Mouse (Mus musculus) heart, embryonic 15.5 days (tissue): ENCODE data around the gene H1f0. TPM values are rescaled to one million over a fixed set of nuclear protein-coding genes. Genes with fewer than 3 reads are reported as not detected.
"Not testable (repeated sequence)": the region's sequence is repeated elsewhere in the genome, so short reads cannot be mapped to it uniquely, and the experiment has no call there.

Experiments
- ATAC-seq: fragments of 200-750 bp; cut with Nextera tagmentation; replicated peaks from 2 replicates; pipeline ENCODE4 v1.8.0; 2017; ENCODE audit warnings: low read depth, moderate TSS enrichment; ENCODE audit not compliant: insufficient number of reproducible peaks, insufficient read depth, low FRiP score
- H3K27ac ChIP-seq: fragments of 300-500 bp; sonication (generic); 2 replicates; pipeline ENCODE4 v1.5.1; 2015; ENCODE audit warnings: mild to moderate bottlenecking, inconsistent platforms
- H3K27me3 ChIP-seq: fragments of 300-500 bp; sonication (generic); 2 replicates; pipeline ENCODE4 v1.6.1; 2015; ENCODE audit warnings: inconsistent platforms
- H3K36me3 ChIP-seq: fragments of 300-500 bp; sonication (generic); 2 replicates; pipeline ENCODE4 v1.6.1; 2015; ENCODE audit warnings: mild to moderate bottlenecking, inconsistent platforms
- H3K4me1 ChIP-seq: fragments of 300-500 bp; sonication (generic); replicated peaks from 2 replicates; pipeline ENCODE4 v1.6.1; 2015; ENCODE audit warnings: inconsistent platforms
- H3K4me2 ChIP-seq: fragments of 300-500 bp; sonication (generic); 2 replicates; pipeline ENCODE4 v1.6.1; 2015; ENCODE audit warnings: inconsistent platforms, mild to moderate bottlenecking, moderate library complexity
- H3K4me3 ChIP-seq: fragments of 300-500 bp; sonication (generic); 2 replicates; pipeline ENCODE4 v1.5.1; 2015; ENCODE audit warnings: mild to moderate bottlenecking, inconsistent platforms
- H3K9ac ChIP-seq: fragments of 300-500 bp; sonication (generic); 2 replicates; pipeline ENCODE4 v1.6.1; 2015; ENCODE audit warnings: mild to moderate bottlenecking, inconsistent platforms
- H3K9me3 ChIP-seq: fragments of 300-500 bp; sonication (generic); replicated peaks from 2 replicates; pipeline ENCODE4 v1.6.1; 2016; ENCODE audit warnings: inconsistent platforms
- WGBS: fragments of 180-500 bp; shearing (Covaris S2); methylation state at CpG from one replicate; pipeline ENCODE4 v1.1.7; 2015; ENCODE audit warnings: mixed read lengths; 5-methylcytosine and 5-hydroxymethylcytosine counted together
- polyA plus RNA-seq: library from polyadenylated mRNA; unstranded; fragments of >200 nt; fragmentation: Nextera tagmentation; extraction: Ambion mirVana; gene quantifications from 2 replicates; pipeline ENCODE4 v1.2.1, GENCODE M21; 2015

Gene H1f0
- polyA plus RNA-seq, 1 experiment from 2014 or later = 289 TPM

DNA sequence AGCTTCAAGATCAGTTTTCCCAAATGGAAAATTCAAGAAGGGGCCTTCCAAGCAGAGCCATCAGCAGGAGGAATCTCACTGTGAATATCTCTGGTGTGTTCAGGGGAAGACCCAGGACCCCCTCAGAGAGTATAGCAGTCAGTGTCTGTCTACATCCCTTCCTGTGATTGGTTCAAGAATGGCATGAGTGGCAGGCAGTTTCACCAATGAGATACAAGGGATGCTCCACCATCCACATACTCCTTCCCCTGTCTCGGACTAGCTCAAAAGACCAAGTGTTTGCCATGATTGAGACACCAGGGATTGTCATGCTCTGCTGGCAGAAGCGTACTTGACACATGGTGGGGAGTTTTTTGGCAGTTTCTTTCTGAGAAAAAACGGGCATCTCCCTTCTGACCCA, 21.6 kb upstream of the H1f0 start:
- H3K9ac ChIP-seq = no peak overlapping the region
- H3K4me1 ChIP-seq = peaks cover 7% of the 10 kb centered on the region; the same call in 1 of the 2 replicates
- 66% methylated on average over 3 of the region's 3 CpGs for WGBS
- peaks cover 46% of the 10 kb centered on the region for H3K36me3 ChIP-seq
- no peak overlapping the region for H3K4me2 ChIP-seq
- H3K4me3 ChIP-seq = no peak overlapping the region
- H3K9me3 ChIP-seq = no peaks in the 10 kb centered on the region
- ATAC-seq = no peak
- H3K27ac ChIP-seq = no peak overlapping the region
- H3K27me3 ChIP-seq = no peaks in the 10 kb centered on the region

DNA sequence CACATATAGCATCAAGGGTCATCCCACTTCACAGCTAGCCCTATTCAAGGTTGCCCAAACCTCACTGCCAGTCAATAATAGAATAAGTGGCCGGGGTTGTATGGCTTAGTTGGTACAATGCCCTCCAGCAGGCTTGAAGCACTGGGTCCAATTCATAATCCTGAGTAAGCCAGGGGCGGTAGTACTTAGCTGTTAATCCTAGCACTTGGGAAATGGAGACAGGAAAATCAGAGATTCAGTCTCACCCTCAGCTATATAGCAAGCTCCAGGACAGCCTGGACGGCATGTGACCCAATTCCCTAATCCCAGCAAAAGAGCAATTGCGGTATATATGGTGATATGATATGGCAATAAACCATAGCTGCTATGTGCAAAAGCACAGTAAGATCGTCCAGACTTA, 21.2 kb upstream of the H1f0 start:
- ATAC-seq = no peak
- Histone ChIP-seq H3K4me1 (0 out of 2 replicates have a peak, but pooled peaks cover 3% of the 10 kb centered on the region), H3K4me2 (no peak overlapping the region), H3K9ac (no peak overlapping the region), H3K27ac (no peak overlapping the region), H3K36me3 (peaks cover 42% of the 10 kb centered on the region), H3K27me3 (no peaks in the 10 kb centered on the region), H3K9me3 (no peaks in the 10 kb centered on the region), H3K4me3 (no peak overlapping the region)
- 92% methylated on average over 5 of the region's 5 CpGs for WGBS

GRCm38 (mm10) chr15:79007836-79008235, 20.4 kb upstream of the H1f0 start:
- WGBS = 85% methylated on average over 6 of the region's 6 CpGs
- H3K9me3 ChIP-seq, ATAC-seq, H3K27ac ChIP-seq, H3K27me3 ChIP-seq, H3K9ac ChIP-seq, H3K4me2 ChIP-seq, H3K4me1 ChIP-seq, H3K4me3 ChIP-seq: not testable (repeated sequence)
- peaks cover 34% of the 10 kb centered on the region for H3K36me3 ChIP-seq

GRCm38 (mm10) chr15:79009734-79010133, 18.5 kb upstream of the H1f0 start:
- H3K4me2 ChIP-seq = no peak overlapping the region
- H3K27me3 ChIP-seq = no peaks in the 10 kb centered on the region
- 0 out of 2 replicates have a peak, but pooled peaks cover 3% of the 10 kb centered on the region for H3K4me1 ChIP-seq
- no peak overlapping the region for H3K4me3 ChIP-seq
- no peak; the same call in 1 of the 2 replicates for ATAC-seq
- 57% methylated on average over 5 of the region's 5 CpGs for WGBS
- no peak overlapping the region for H3K27ac ChIP-seq
- no peaks in the 10 kb centered on the region for H3K9me3 ChIP-seq
- no peak overlapping the region for H3K9ac ChIP-seq
- H3K36me3 ChIP-seq = peaks cover 17% of the 10 kb centered on the region

DNA sequence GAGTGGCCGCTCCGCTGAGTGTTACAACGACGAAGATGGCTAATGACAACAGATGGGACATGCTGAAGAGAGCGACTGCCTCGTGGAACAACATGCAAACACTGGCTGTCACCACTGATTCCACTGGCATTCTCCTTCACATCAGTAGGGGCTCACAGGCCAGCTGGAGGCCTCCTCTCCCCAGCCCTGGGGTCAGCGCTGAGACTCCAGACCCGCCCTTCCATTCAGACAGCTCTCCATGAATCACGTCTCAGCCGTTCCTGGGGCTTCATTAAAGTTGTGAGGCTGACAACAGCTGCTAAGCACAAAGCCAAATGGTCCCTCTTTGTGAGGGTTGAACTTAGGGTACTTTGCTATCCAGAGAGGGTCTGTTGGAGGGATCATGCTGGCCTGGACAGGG, 16.7 kb upstream of the H1f0 start:
- no peaks in the 10 kb centered on the region for H3K9me3 ChIP-seq
- WGBS = 54% methylated on average over 10 of the region's 10 CpGs
- H3K4me2 ChIP-seq = no peak overlapping the region
- no peak overlapping the region for H3K4me3 ChIP-seq
- H3K4me1 ChIP-seq = 0 out of 2 replicates have a peak, but pooled peaks cover 3% of the 10 kb centered on the region
- no peaks in the 10 kb centered on the region; the same call in 1 of the 2 replicates for H3K36me3 ChIP-seq
- no peaks in the 10 kb centered on the region for H3K27me3 ChIP-seq
- H3K9ac ChIP-seq = no peak overlapping the region
- H3K27ac ChIP-seq = no peak overlapping the region
- ATAC-seq = no peak

DNA sequence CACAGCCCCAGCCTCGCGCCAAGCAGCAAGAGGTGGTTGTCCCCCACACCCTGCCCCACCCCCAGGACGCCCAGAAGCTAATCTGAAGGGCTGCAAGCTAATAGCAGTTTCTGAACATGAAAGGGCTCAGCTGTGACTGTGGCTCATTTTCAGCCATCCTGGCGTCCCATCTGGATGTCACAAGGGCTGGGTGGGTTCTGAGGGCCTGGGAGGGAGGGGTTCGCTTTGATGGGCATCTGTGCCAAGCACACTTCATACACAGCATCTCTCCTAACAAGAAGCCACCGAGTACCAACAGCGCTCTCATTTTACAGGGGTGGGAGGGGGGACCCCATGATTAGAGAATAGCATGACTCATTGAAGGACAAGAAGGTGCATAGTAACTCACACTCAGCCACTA, 14.9 kb upstream of the H1f0 start:
- H3K9ac ChIP-seq = no peak overlapping the region
- 0 out of 2 replicates have a peak, but pooled peaks cover 3% of the 10 kb centered on the region for H3K4me1 ChIP-seq
- H3K36me3 ChIP-seq = no peaks in the 10 kb centered on the region
- no peak overlapping the region for H3K4me2 ChIP-seq
- H3K4me3 ChIP-seq = no peak overlapping the region
- no peak overlapping the region for H3K27ac ChIP-seq
- WGBS = 64% methylated on average over 7 of the region's 7 CpGs
- H3K9me3 ChIP-seq = no peaks in the 10 kb centered on the region
- no peaks in the 10 kb centered on the region for H3K27me3 ChIP-seq
- no peak for ATAC-seq

GRCm38 (mm10) chr15:79018191-79018590, 10.1 kb upstream of the H1f0 start:
- WGBS = 34% methylated on average over 4 of the region's 4 CpGs

DNA sequence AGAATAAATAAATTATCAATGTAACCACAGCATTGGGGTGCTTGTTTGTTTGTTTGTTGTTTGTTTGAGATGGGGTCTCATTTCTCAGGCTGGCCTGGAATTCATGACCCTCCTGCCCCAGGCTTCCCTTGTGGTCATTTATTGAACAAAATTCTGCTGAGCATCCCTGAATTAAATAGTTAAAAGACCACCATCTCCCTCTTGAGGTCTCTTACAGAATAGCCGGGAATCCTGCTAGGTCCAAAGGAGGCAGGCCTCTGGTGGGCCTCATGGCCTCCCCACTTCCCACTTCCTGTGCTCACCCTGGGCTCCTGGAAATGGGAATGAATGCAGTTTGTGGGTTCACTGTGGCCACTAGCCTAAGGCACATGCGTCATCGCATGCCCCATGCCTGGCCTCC, 9.4 kb upstream of the H1f0 start:
- Histone ChIP-seq H3K9ac (no peak overlapping the region), H3K4me3 (no peak overlapping the region), H3K36me3 (no peaks in the 10 kb centered on the region), H3K27ac (no peak overlapping the region), H3K4me1 (no peaks in the 10 kb centered on the region), H3K27me3 (no peaks in the 10 kb centered on the region), H3K9me3 (no peaks in the 10 kb centered on the region), H3K4me2 (no peak overlapping the region)
- WGBS = 54% methylated on average over 3 of the region's 3 CpGs
- no peak for ATAC-seq

More at GRCm38 (mm10) chr15:79018191-79018590, 10.1 kb upstream of the H1f0 start:
- Histone ChIP-seq H3K27me3 (no peaks in the 10 kb centered on the region), H3K4me3 (no peak overlapping the region), H3K9me3 (no peaks in the 10 kb centered on the region), H3K4me1 (no peaks in the 10 kb centered on the region), H3K27ac (no peak overlapping the region), H3K9ac (no peak overlapping the region), H3K4me2 (no peak overlapping the region), H3K36me3 (no peaks in the 10 kb centered on the region)
- no peak for ATAC-seq

DNA sequence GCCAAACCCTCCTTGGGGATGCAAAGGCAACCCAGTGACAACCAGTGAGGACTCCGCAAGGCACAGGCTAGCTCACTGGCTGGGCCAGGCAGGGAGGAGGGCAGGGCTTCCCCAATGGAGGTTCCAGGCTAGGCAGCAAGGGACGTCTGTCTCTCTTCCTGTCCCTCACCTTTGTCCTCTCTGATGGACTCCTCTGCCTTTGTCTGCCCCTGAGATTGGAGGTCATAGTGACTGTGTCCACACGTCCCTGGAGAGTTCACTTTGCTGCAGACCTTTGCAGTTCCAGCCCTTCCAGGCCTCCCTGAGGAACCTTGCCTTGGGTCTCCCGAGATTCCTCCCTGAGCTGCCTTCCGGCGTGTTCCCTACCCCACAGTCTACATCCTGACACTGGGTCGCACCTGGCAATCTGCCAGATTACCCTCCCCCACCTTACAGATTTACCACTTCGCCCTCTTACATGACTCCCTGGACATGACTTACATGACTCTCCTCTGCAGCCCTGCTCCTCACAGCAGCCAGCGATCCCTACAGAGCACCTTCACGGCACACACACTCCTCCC, 5.5 kb upstream of the H1f0 start:
- no peak overlapping the region for H3K4me3 ChIP-seq
- no peak overlapping the region for H3K4me2 ChIP-seq
- no peak overlapping the region for H3K27ac ChIP-seq
- H3K9me3 ChIP-seq = no peaks in the 10 kb centered on the region
- no peak overlapping the region for H3K9ac ChIP-seq
- no peaks in the 10 kb centered on the region for H3K36me3 ChIP-seq
- WGBS = 49% methylated on average over 10 of the region's 10 CpGs
- ATAC-seq = no peak
- no peaks in the 10 kb centered on the region for H3K27me3 ChIP-seq
- H3K4me1 ChIP-seq = peaks cover 18% of the 10 kb centered on the region

DNA sequence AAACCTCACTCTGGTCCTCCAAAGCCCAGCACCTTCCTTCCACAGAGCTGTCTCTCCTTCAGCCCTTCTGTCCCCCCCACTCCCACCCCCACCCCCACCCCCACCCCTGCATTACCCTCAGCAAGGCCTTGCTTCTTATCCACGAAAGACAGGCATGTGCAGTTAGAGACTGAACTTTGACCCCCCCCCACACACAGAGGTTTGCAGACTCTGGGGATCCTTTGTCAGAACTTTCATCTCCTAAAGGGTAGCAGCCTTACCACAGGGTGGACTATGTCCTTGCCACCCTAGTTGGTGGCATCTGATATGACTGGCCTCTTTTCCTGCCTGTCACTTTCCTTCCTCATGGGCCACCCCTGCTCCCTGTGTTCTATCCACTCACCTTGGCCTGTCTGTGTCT, 4.9 kb upstream of the H1f0 start:
- no peak overlapping the region for H3K4me3 ChIP-seq
- H3K36me3 ChIP-seq = no peaks in the 10 kb centered on the region
- WGBS = 69% methylated on average over 1 of the region's 1 CpGs
- H3K9ac ChIP-seq = no peak overlapping the region
- H3K9me3 ChIP-seq = no peaks in the 10 kb centered on the region
- no peak overlapping the region for H3K27ac ChIP-seq
- no peak for ATAC-seq
- no peak overlapping the region for H3K4me2 ChIP-seq
- H3K27me3 ChIP-seq = no peaks in the 10 kb centered on the region
- peaks cover 19% of the 10 kb centered on the region for H3K4me1 ChIP-seq

DNA sequence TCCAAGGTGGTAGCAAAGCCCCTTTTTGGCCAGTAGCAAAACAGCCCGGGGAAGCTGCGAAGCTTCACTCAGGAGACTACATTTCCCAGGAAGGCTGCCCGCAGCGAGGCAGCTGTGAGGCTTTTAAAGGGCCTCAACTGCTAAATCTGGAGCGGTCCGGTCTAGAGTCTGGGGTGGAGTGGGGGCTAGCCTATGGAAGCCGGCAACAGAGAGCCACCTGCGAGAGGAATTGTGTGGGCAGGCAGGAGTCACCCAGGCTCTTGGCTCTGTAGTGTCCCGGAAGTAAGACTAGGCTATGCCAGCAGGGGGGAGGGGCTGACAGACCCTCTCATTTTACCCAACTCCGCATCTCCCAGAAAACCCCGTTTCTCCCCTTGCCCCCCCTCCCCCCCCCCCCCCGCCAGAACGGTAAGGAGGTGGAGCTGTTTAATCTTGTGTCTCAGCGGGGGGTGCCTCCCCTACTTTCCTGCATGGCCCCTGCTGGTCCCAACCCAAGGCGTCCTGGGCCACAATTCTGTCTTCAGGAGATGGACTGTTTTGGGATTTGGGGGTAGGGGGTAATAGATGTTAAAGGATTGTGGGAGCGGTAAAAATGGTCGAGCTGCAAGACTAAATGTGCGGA, 2.5 kb upstream of the H1f0 start:
- peak overlapping the region; percentile 49 for H3K4me2 ChIP-seq
- peaks cover 25% of the 10 kb centered on the region for H3K4me1 ChIP-seq
- no peaks in the 10 kb centered on the region for H3K36me3 ChIP-seq
- no peak for ATAC-seq
- H3K9ac ChIP-seq = no peak overlapping the region
- no peaks in the 10 kb centered on the region for H3K27me3 ChIP-seq
- no peaks in the 10 kb centered on the region for H3K9me3 ChIP-seq
- peak overlapping the region; percentile 20 for H3K4me3 ChIP-seq
- WGBS = 17% methylated on average over 16 of the region's 18 CpGs
- H3K27ac ChIP-seq = no peak overlapping the region
